Mouse (Mus musculus) frontal cortex, postnatal 14 days (tissue): Measurements from ENCODE around the gene Hsf2bp.

ENCODE experiments used
- DNase-seq, 2 experiments: peaks; one replicate each; pipeline ENCODE4 v3.0.0; 2022; ENCODE audit warnings: low spot score in 2 of 2

The Hsf2bp gene

DNA sequence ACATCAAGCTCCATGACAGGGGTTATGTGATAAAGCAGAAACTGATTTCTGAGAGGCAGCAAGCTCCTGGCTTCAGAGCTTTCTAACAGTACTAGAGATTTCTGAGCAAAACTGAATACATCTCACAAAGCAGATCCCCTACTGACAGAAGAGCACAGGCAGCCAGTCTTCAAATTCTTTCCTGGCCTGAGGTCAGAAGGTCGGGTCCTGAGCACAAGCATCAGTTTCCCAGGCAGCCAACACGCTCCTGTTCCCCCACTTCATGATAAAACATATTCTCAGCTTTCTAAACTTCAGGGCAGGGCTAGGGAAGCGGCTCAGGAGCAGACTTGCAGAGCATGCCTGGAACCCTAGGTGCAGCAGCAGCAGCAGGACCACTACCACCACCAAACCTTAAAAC, 52.7 kb downstream of the Hsf2bp start:
- no peak for DNase-seq

DNA sequence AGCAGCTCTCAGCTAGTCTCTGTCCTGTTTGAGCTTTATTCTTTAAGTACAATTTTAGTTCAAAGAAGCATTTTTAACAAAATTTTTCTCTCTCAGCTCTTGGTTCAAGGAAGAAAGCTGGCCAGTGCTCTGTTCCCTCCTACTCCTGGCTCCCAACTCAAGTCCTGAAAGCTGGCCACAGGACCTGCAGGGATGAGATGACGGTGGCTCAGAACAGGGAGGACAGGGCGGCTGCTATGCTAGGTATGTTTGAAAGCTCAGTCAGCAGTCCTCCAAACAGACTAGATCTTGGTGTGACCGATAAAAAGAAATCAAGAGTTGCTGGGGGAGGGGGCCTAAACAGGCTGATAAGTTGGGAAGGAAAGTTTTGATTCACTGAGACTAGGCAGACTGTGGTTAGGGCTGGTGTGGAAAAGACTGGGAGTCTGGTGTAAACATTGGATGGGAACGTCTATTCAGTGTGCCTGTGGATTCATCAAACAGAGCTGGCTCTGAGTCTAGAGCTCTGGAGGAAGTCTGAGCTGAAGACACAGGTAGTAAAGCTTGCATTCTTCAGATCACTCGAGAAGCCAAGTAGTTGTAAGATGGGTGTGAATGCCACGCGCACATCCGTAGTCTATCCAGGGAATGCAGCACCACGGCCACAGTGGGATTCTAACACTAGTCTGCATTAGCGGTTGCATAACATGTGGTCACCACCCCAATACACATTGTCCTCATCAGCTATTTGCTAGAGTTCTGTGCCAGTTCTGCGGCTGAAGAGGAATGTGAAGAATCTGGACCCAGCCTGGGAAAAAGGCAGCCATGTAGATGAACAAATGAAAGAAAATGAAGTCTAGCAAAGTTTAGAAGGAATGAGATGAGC, 53.6 kb downstream of the Hsf2bp start:
- no peak for DNase-seq

DNA sequence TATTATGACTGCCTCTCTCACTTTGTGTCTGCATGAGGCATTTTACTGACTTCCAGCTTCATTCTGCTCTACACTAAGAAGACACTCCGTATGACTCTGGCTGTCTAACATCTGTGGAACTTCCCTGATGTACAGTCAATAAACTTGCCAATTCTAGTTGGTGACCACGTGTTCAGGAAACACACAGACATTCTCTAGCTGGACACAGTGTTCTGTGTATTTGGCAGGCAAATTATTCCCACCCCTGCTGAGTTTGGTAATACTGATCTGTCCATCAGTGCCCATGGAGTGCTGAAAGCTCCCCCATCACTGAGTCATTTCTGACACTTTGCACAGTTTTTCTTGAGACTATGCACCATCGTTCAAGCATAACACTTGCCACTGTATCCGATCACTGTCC, 56.3 kb downstream of the Hsf2bp start:
- no peak for DNase-seq

DNA sequence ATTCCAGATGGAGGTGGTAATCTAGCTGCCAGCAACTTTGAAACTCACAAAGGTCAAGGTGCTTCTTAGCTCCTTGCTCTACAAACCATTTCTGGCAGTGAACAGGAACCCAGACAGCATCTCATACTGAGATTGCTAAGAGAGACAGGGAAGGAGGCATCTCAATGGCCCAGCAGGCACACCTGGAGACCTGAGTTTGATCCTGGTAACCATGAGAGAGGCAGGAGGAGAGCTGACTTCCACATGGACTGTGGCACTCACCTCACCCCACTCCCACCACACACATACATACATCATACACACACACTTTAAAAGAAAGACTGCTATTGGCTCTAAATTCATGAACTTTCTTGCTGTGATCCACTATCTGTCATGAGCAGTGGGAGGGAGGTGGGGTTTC, 59.0 kb downstream of the Hsf2bp start:
- no peak for DNase-seq

DNA sequence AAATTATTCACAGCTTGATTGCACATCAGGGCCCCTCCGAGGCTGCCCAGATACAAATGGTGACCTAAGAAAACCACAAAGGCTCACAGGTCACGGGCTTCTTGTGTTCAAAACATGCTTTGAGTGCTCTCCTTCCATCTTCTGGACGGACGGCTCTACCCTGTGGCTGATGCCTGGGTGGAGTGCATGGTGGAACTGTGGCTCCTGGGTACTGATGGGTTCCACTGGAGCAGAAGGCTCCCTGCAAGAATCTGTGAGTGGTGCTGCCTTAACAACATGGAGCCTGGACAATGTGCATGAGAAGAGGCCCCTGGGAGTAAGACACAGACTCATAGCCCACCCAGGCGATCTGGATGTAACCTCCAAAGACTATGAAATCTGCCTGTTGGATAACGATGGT, 59.6 kb downstream of the Hsf2bp start:
- no peak for DNase-seq

DNA sequence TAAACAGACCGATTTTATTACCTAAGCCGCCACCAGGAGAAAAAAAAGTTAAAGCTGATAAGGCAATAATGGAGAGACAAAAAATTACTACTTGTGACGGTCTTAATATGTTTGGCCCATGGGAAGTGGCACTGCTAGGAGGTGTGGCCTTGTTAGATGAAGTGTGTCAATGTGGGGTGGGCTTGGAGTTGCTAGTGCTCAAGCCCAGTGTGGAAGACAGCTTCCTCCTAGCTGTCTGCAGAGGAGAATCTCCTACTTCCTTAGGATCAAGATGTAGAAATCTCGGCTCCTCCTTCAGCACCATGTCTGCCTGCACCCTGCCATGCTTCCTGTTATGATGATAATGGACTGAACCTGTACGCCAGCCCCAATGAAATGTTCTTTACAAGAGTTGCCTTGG, 61.5 kb downstream of the Hsf2bp start:
- no peak for DNase-seq

DNA sequence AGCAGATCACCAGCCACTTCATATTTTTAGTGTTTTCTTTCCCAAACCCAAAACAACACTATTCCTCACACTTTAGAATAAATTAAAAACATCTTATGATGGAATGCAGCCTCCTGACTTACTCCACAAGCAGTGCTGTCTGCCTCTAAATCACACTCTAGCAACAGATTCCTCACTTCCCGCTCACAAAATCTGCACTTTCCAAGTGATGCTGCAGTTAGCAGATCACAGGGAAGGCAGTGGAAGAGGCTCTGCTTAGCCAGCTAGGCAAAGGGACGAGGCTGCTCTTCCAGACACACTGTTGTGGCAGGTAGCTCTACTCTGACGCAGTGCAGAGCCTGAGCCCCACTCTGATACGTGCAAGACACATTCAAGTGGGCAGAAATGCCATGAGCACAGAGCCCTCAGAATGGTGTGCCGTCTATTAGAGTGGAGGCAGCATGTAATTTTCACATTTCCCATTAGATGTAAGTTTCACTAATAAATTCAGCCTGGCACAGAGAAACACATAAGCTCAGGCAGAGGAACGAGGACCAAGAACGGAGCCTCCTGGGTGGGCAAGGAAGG, 62.4 kb downstream of the Hsf2bp start:
- DNase-seq: no peak

DNA sequence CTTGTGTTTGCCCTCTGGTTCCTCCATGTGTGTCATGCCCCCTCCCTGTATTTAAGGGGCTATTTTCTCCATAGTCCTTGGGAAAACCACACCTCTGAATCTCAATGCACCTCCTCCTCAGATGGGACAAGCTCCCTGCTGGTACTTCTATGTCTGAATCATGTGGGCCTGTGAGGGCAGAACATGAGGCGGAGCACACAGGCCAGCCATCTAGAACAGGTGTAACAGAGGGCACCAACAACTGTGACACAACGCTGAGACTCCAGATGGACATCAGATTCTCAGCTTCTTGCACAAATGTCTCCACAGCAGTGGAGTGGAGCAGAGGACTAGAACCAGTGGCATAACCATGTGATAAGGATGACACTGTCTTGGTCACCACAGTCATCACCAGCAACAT, 65.3 kb downstream of the Hsf2bp start:
- DNase-seq: no peak

DNA sequence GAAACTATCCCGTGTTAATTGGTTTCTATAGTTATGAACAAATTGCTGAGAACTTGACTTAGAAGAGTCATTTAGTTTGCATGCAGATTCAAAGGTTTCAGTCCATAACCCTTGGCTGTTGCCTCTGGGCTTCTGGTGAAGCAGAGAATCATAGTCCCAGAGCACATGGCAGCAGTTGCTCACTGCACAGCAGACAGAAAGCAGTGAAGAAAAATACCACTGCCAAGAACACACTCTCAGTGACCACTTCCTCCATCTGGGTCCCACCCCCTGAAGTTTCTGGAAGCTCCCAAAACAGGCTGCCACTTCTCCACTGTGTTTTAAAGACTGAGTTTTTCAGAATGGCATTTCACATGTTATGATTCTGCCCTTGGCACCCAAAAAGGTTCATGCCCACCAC, 67.3 kb downstream of the Hsf2bp start:
- DNase-seq: no peak

DNA sequence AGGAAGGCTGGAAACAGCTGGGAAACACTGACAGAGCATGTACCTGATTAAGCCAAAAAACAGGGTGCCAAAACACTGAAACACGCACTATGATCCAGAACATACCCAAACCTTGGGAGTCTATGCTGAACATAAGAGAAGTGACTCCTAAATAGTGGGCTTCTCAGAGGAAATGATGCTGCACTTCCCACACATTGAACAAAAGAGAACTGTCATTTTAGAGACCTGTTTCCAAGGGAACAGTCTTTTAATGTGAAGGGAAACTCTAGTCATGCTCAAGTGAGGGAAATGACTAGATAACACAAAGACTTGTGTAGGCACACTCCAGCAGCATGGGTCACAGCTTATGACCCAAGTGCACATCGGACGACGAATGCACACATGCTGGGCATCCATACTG, 68.8 kb downstream of the Hsf2bp start:
- no peak for DNase-seq

DNA sequence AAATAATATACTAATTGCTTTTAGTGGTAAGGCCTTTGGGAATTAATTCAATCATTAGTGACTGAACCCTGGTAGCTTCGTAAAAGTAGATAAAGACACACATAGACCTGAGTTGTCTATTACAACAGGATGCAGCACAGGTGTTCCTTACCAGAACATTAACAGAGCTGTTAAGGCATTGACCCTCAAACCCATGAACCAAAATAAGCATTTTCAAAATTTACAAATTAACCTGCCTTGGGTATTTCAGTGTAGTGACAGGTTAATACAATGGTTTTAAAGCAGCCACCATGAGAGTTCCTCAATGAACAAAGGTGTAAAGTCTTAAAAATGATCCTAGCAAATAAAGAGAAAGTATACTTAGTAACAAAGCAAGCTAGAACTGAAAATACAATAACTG, 69.6 kb downstream of the Hsf2bp start:
- no peak for DNase-seq

DNA sequence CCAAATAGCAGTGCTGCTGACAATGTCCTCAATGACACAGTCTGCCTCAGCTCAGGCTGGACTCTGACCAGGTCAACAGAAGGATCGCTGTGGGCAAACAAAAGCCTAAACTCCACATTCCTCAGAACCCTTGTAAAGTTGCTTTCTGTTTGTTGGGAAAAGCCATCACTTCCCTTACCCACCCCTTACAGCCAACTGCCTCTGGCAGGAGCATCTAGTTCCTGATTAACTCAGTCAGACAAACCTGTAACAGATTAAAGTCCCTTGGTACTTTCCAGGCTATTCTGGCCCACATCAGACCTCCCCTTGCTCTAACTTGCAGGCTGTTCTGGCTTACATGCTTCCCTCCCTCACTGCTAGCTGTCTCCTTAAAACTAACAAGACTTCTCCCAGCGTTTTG, 70.5 kb downstream of the Hsf2bp start:
- DNase-seq: no peak

DNA sequence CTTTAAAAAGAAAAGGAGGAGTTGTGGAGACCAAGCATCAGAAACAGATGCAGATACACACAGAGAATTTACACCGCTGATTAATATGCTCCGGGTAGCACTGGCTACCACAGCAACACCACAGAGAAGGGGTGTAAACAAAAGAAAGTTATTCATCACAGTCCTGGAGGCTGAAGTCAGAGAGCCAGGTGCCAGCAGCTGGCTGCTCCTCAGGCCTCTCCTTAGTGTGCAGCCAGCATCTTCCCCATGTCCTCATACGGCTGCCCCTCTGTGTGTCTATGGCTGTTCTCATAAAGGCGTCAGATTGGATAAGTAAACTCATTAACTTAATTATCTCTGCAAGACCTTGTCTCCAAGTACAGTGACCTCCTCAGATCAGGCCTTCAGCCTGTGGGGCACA, 73.2 kb downstream of the Hsf2bp start:
- DNase-seq: no peak

DNA sequence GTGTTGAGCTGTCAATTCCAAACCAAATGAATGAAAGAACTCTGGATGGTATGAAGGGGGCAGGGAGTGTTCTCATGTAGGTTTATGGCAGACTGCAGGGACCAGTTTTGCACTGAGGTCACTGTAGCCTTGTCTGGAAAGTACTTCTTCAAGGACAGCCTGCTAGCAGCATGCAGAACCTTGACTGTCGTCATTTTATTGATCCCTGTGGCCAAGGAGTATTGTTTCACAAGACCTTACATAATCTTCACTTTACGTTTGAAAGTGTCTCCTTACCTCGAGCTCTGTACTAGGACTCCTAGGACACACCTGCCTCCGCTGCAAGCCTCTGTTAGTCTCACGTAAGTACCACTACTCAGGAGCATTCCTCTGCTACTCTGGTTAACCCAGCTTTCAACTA, 73.9 kb downstream of the Hsf2bp start:
- no peak for DNase-seq

DNA sequence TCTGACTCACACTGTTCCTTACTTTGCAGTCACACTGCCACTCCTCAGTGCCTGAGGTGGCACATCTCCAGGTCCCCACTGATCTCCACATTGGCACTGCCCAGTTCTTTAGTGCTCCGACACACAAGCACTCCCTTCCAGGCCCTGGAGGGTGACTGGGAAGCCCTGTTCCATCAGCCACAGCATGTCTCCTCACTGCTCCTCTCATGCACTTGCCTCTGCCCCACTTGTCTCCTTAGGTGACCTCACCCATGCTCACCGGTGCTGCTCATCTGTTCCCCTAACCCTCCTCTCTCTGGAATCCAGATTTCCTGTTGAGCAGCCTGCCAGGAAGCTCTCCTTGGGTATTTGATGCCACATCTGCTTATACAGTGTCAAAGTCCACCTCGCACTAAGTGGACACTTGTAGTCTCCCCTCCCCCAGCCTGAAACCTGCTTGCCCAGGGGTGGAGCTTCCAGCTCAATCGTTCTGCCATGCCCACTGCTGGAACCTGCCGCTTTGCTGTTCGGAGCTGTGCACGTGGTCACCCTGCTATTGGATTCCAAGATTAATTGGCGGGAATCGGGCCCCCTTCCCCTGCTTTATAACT, 81.5 kb downstream of the Hsf2bp start:
- DNase-seq: no peak

DNA sequence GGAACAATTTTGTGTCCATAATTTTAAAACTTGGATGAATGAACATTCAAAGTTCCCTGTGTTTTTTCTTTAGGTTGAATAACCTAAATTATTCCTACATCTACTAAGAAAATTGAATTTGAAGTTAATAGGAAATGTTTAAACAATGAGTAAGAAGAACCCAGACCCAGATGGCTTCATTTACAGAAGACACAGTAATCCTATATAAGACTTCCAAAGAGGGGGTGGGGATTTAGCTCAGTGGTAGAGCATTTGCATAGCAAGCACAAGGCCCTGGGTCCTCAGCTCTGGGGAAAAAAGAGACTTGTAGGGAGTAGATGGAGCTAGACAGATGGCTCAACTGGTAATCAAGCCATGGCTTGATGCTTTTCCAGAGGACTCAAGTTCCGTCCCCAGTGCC, 87.1 kb downstream of the Hsf2bp start:
- no peak for DNase-seq

DNA sequence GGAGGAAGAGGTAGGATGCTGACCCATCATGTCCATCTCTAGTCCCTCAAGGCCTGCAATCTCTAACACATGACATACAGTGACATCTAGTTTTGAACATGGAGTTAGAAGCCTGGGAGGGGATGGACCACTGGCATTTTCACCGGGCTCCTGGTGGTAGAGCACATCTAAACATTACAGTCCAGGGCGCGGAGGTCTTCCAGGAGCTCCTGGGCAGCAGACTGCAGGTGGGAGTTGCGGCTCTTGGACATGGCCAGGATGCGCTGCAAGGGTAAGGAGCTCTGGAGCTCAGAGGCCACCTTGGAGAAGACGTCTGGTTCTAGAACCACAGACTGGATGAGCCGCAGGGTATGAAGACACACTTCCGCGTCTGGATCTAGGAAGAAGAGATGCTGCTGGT, 89.7 kb downstream of the Hsf2bp start:
- DNase-seq: no peak

DNA sequence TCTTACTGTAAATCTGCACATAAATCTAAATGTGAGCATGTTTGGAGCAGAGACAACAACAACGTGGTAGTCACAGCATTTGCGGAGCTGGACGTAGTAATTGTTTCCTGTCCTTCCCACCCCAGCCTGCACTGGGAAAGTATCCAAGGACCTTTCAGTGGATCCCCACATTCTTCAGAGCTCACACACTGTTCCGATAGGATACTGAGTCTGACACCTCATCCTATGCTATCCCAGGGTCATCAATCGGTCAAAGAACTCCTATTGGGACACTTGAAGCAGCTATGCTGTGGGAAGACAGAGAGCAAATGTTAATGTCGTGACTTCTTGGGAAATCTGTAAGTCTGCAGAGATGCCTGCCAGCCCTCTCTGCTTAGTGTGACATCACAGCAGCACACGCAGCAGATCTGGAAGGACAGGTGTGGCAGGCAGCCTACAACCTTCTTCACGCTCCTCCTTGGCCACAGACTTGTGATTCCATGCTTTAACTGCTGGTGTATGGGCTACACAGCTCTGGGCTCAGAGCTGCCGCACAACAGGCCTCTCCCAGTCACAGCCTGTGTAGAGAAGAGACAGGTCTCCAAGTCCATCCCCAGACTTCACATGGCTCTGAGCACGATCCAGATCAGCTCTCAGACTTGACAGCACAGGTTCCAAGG, 92.1 kb downstream of the Hsf2bp start:
- DNase-seq: no peak

DNA sequence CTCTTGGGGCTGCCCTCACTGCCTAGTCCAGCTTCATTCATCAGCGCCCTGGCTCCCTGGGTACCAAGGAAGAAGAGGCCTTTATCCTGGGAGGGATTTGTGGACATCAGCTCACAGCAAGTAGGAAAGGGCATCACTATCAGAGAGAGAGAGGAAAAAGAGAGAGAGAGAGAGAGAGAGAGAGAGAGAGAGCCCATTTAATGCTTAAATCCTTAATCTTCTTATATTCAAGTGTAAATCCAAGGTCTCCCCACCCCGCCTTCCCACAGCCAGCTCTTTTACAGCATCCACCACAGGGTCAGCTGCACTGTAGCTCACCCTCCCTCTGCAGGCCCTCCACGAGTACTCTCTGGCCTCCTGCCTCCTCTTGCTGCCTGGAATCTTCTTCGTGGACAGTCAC, 94.5 kb downstream of the Hsf2bp start:
- no peak for DNase-seq

DNA sequence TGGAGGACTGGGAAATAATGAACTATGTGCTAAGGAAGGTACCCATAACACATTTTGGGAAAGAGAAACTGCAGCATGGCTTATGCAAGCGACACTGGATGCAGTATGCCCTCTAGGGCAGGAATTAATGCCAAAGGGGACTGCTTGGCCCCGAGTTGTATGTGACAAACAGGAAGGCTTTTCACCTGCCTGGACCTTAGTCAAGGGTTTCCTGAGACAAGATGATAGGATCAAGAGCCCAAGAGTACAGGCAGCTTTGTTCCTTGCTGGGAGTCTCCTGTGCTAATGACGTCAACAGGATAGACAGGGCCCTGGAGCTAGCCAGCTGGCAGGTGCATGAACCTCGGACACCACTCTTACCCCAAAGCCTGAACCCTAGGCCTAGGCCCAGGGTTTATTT, 95.5 kb downstream of the Hsf2bp start:
- no peak for DNase-seq

DNA sequence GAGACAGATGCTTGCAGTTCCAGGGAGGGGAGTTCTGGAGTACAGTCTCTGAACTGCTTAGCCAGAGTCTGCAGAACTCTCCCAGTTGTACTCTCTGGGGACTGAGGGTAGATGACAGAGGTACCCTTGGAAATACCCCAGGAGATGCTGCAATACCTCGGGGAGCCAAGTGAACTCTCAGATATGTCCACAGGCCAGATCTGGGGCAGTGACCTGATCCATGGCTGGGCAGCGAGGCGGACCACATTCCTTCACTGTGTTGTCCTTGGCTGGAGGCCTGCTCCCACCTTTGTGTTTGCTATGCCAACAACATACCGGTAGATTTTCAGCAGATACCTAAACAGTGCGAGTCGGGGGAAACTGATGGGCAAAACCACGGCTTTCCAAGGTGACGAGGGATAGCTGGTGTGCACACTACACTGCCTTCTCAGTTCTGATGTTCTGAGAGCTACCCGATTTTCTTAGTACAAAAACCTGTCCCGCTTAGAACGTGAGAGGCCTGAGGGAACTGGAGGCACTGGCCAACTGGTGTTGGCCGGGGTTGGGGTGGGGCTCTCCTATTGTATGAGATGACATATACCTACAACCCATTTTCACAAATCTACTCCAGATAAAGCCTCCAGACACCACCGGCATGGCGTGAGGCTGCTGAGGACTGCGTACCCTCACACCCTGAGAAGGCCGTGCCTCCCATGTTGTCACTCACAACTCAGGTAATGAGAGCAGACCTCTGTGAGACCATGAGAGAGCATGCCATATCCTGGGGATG, 96.7 kb downstream of the Hsf2bp start:
- no peak for DNase-seq
